Mouse (Mus musculus): ENCODE measurements around the gene Pygl. TPM values are rescaled to one million over a fixed set of nuclear protein-coding genes. Genes with fewer than 3 reads are reported as not detected.

The Pygl gene
- total RNA-seq (2023): 2.2 TPM

DNA sequence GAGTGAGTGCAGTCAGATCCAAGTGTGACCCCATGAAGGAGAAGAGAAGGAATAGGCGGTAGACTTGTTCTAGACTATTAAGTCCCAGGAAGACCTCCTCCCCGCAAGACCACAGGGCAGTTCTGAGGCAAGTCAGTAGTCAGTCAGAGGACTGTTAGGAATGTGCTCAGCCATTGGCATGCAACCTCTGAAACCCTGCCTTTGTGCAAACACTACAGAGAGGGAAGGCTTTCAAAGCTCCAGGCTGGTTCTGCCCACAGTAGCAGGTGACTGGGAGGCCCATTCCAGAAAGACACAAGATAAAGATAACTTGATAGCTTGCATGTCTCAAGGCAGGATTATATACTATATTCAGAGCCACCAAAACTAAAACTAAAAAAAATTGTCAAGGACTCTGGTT is at the start of gene Pygl:
Gene Pygl, minus strand, starts transcription at position 195 of the 400 bp plus-strand sequence.

DNA sequence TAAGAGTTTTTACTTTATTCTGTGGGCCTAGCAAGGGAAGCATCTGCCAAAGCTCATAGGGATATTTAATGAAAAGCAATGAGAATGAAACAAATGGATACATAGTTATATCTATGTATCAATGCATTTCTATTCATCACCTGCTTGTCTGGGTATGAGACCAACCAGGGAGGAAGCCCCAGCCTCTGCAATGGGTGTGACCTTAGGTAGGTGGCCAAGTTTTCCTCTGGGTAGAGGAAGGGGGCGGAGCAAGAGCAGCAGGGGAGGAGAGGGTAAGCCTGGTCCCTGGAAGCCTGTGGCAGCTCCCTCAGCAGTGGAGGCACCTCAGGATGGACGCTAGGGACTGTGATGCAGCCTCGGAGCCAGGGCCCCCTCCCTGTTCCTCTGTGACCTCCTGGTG is 77.4 kb downstream of the Pygl start, which contains the start of gene Abhd12b:
Gene Abhd12b, plus strand, starts transcription at position 301 of the 400 bp plus-strand sequence.

Other genes with a start within 250 kb of the Pygl start
- 26.0 TPM for gene Sav1, start 244.5 kb downstream of the Pygl start, total RNA-seq (2023)
- 95.7 TPM for gene Nin, start 117.8 kb downstream of the Pygl start, total RNA-seq (2023)
- gene Abhd12b, start 77.3 kb downstream of the Pygl start, total RNA-seq (2023): not detected
- not detected for gene Trim9, start 116.1 kb upstream of the Pygl start, total RNA-seq (2023)
- gene Tmx1, start 221.6 kb upstream of the Pygl start, total RNA-seq (2023): 36.1 TPM